Mouse (Mus musculus) mesoderm, embryonic 11.5 days (tissue): ENCODE data around the gene Tgfb2.

Experiments used
- DNase-seq: peaks from one replicate; pipeline ENCODE4 v3.0.0-alpha.2; 2012; ENCODE audit warnings: low read depth, low spot score

Tgfb2 gene

DNA sequence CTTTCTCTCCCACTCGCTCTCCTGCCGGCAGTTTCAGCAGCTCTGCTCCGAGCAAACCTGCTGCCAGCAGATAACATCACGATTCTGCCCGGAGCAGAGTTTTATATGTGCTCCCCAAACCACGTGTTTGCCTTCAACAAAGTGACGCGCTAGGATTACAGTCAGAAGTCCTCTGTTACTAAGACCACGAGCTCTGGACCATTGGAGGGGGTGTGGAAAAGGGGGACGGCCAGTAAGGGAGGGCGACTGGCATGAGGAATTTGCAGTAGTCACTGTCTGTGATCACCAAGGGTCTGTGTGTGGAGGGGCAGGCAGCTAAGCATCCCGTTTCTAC, at the start of gene Tgfb2:
Gene Tgfb2 (minus strand): TSS at position 75 of the 334 bp plus-strand sequence.
- peak; percentile 65 for DNase-seq

DNA sequence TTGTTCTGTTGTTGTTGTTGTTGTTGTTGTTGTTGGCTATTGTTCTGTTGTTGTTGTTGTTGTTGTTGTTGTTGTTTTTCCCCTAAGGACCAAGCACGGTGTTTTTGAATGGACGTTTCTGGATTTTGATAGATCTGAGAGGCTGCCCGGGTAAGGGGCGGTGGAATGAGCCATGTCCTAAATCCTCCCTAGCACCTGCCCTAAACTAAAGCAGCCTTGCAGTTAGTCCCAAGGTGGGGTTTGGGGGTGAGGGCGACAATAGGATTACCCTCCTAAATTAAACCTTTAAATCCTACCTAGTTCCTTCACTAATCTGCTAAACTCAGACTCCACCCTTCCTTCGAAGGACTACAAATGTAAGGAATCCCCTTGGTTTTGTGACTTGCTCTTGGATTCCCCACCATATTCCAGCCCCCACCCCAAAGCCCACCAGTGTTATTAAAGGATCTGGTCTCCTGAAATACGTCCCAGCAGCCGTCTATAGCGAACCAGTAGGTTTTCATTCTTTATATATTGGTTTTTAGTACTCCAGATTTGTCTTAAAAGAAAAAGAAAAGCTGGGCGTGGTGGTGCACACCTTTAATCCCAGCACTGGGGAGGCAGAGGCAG, 44.0 kb upstream of the Tgfb2 start:
- no peak for DNase-seq

DNA sequence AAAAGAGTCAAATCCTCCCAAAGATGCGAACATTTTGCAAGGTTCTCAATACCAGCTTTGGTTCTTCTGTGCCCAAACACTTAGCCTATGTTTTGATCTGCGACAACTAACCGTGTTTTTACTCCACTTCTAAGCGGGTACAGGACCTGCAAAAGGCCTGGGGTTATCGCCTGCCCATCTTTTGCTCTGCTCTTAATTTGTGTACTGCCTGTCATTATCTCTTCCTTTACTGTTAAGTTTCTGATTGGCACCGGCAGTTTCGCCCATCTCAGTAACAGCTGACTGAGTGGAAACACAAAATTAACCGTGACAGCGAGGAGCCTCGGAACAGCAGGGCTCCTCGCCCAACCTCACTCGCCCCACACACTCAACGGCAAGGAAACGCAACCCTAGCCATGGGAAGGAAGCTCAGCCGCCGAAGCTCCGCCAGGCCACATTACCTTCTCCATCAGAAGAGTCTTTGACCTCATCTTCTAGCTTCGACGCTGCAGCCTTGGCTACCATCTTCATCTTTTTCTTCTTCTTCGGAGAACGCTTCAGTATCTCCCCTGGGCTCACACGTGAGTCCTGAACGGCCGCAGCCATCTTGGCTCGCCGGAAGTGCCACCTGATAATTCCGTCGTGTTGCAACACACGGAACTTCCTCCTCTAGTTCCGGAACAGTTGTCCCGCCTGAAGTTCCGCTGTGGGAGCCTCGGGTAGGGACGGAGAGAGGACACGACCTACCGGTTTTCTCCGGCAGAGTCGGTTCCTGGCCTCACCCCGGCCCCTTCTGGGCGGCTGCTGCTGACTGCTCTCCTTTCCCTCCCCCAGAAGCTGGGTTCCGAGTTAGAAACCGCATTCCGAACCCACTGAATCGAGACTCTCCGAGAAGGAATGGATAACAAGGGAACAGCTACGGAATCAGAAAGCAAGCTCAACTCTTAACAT, 43.2 kb upstream of the Tgfb2 start, which contains the start of gene Rrp15:
Gene Rrp15 (minus strand): TSS at position 635 of the 930 bp plus-strand sequence.
- peak; percentile 97 for DNase-seq

DNA sequence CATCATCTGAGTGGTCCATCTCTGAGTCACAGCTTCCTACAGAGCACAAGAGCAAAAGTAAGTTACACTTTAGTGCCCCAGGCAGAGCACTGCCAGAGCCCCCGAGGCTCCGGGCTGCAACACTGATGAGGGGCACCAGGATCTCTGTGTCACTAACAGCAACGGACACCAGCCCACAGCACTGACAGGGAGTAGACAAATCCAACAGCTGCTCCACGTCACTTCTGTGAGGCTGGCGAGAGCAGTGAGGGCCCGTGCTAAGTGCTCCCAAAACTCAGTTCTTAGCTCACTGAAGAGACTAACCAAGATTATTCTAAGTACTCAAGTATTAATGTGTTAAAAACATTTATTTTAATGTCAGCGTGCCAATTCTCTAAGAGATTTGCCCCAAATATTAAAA, 34.0 kb upstream of the Tgfb2 start:
- no peak for DNase-seq

DNA sequence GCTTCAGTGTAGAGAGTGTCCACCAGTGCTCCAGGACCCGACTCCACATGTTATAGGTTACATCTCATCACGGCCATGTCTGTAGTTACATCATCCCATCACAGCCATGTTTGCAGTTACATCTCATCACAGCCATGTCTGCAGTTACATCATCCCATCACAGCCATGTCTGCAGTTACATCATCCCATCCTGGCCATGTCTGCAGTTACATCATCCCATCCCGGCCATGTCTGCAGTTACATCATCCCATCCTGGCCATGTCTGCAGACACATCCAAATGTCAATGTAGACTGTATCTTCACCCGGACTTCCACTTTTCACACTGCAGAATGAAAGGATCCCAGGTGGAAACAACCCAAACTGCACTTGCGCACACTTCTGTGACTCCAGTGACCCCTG, 29.7 kb upstream of the Tgfb2 start:
- DNase-seq: no peak

GRCm38 (mm10) chr1:186733052-186733451, 27.3 kb upstream of the Tgfb2 start:
- DNase-seq: no peak

DNA sequence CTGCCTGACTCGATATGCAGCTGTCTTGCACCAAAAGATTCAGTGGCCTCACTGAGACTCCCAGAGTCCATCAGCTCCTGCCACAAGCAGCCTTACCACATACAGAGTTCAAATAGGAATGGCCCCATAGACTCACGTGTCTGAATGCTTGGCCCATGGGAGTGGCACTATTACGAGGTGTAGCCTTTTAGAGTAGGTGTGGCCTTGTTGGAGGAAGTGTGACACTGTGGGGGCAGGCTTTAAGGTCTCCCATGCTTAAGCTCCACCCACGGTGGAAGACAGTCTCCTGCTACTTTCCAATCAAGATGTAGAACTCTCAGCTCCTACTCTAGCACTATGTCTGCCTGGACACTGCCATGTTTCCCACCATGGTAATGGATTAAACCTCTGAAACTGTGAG, 23.0 kb upstream of the Tgfb2 start:
- DNase-seq: no peak

DNA sequence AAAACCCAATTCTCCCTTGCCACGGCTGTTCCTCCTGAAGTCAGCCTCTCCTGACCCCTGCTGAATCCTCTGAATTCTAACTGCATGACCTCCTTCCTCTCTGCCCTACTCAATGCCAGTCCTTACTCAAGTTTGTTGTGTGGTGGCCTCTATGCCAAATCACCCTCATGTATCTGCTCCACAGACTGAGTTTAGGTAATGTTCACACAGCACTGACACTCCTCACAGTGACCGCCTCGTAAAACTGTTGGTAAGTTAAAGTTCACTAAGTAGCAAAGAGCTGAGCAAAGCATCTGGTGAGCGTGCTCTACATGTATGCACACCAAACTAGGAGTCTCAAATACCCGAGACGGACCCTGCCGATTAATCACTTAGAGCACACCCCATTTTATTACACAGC, 20.3 kb upstream of the Tgfb2 start:
- no peak for DNase-seq

DNA sequence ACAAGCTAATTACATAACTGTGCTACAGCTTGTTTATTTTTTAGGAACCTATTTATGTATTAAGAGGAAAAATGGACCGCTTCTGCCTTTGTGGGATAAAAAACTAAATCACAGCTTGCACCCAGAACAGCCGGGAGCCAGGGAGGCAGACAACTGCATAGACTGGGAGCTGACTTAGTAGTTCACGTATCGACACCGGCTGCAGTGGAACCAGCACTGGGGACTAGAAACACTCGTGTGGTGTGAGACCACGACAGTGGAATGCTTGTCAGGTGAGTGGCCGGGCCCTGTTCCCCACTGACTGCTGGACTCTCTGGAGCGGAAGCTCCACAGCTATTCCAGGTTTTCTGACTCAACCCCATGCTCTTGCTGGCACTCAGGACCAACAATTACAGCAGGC, 16.5 kb upstream of the Tgfb2 start:
- DNase-seq: no peak

DNA sequence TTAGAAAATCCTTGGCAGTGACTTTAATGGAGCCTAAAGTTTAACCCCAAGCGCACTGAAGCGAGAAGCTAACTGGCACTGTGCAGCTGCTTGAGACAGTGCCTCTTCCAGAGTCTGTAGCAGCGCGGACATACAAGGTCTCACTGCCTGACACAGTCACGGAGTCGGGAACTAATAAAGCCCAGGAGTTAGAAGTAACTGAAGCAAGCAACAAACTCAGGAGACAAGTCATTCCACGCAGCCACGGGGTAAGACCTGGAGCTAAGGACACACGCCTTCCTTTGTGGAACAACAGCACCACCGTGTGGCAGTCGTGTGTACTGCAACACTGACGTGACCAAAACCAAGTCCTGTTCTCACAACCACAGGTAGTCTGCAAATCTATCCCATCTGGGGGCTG, 16.1 kb upstream of the Tgfb2 start:
- peak; percentile 90 for DNase-seq

GRCm38 (mm10) chr1:186721166-186721565, 15.4 kb upstream of the Tgfb2 start:
- no peak for DNase-seq

DNA sequence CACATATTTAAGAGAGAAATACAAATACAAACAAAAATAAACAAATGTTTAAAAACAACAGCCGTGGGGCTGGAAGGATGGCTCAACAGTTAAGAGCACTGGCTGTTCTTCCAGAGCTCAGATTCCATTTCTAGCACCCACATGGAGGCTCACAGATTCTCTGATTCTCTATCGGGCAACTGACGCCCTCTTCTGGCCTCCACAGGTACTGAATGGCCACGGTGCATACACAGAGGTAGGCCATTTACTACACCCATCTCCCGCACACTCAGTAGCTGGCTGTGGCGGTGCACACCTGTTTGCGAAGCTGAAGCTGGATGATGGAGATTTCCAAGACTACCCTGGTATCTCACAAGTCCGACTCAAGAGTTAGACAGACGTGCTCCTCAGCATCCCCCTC, 13.9 kb upstream of the Tgfb2 start:
- no peak for DNase-seq

DNA sequence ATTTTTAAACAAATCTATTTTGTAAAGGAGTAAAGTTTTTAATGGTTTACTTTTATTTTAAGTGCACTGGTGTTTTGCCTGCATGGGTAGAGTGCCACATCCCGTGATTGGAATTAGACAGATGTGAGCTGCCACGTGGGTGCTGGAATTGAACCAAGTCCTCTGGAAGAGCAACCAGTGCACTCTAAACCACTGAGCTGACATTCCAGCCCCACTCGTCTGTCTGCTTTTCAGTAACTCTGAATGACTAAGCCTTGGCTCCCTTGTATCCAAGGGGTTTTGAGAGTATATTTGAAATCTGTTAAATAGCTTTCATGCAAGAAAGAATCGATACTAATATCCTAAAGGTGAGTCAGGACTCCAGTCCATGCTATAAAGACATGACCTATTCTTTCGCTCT, 13.1 kb upstream of the Tgfb2 start:
- DNase-seq: no peak

DNA sequence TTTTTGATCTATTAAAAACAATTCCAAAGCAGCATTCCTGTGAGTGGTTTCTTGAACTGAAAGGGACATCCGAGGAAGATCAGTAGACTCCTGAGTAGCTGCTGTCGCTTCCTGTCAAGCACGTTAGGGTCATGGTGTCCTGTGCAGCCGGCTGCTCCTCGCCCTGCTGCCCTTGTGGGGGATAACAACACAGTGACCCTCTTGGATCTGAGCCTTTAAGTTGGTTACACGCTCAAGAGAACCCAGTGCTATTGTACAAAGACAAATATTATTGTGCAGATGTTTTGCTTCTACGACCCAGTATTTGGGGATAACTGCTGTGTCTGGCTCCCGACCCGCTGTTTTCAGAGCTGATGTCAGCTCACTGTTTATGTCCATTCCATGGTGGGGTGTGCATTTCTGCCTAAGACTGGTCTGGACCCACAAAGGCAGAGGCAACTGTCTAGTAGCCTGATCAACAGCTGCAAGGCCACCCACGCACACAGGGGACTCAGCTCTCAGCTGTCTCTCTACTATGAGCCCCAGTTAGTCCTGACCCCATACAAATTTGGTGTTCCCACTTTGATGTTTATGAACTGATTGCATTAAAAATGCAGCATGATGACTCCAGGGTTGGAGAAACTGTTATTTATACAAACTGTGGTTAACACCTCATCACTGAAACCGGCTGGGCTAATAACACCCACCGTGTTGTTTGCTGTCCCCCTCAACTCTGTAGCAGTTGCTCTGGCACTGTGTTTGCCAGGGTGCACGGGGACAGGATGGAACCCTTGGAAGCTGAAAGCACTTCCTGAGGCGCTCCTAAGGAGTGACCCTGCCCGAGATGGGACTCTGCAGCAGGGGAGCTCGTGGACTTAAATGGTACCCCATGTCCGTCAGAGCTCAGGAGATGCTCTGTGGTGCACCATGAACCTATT, 9.4 kb upstream of the Tgfb2 start:
- no peak for DNase-seq

DNA sequence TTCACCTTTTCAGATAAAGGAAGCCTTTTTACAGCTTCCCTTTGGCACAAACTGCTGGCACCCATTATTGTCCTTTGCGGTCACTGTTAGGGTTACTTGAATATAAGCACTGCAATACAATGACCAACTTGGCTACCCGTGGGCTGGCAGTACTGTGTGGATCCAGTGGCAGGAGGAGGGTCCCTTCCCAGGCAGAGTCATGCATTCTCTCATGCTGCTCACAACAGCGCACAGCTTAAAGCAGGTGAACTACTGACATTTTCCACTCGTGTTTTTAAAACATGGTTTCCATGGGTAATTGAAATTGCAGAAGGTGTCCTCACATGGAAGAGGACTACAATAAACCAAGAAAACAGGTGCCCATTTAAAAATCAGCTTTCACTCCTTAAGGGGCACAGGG, 8.4 kb upstream of the Tgfb2 start:
- DNase-seq: no peak

- DNase-seq: peak; percentile 68
Observed at GRCm38 (mm10) chr1:186712802-186713471, 7.1 kb upstream of the Tgfb2 start.

- peak; percentile 79 for DNase-seq
Observed at GRCm38 (mm10) chr1:186705203-186705914, 430 bp downstream of the Tgfb2 start.

DNA sequence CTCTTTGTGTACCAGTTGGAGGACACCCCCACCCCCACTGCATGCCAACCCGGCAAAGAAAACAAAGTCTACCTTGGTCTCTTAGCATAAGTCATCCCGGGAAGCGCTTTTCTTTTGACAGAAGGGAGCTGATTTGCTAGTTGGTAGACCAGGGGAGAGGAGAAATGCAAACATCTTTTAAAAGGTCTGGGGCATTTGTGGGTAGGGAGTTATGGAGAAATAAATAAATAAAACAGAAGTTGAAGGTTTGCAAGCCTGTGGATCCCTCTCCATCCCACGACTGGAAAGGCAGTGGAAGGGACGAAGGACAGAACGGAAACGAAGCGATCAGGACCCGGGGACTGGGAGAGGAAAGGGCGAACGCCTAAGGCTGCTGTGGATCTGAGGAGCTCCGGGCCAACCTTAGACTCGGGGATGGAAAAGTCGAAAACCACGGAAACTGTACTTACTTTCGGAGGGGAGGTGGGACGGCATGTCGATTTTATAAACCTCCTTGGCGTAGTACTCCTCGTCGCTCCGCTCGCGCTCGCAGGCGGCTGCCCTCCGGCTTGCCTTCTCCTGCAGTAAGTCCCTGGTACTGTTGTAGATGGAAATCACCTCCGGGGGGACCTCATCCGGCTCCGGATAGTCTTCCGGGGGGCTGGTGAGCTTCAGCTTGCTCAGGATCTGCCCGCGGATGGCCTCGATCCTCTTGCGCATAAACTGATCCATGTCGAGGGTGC, 1.6 kb downstream of the Tgfb2 start:
- peak; percentile 58 for DNase-seq

GRCm38 (mm10) chr1:186703256-186703979, 2.4 kb downstream of the Tgfb2 start:
- no peak for DNase-seq
